Comparison of ENCODE assay signal across 21 mouse cellular contexts in genomic region chr9:108750616-108751015, GRCm38 (mm10).
"Had no signal": no experiment of that assay in that cellular context is flagged by ENCODE, and none has a peak within 500 bp of the region (broad histone marks: within the 10 kb centered on the region; RNA-seq: fewer than 3 reads in every experiment).

No protein-coding gene starts in this region.

- H3K4me2 ChIP-seq: intestine, embryonic 15.5 days; limb, embryonic 12.5 days; limb, embryonic 15.5 days; liver, embryonic 11.5 days; liver, embryonic 15.5 days; lung, embryonic 14.5 days; midbrain, embryonic 13.5 days had no signal

- H3K9me3 ChIP-seq: intestine, embryonic 15.5 days; limb, embryonic 12.5 days; limb, embryonic 15.5 days; liver, embryonic 15.5 days; megakaryocyte, embryonic 14.5 days; midbrain, embryonic 10.5 days; midbrain, embryonic 13.5 days had no signal

- H3K4me1 ChIP-seq: intestine, embryonic 15.5 days; limb, embryonic 12.5 days; limb, embryonic 15.5 days had no signal

- ATAC-seq: hindbrain, embryonic 16.5 days; intestine, embryonic 15.5 days; lung, postnatal 0 days; midbrain, embryonic 13.5 days; midbrain, embryonic 16.5 days had no signal

- H3K4me3 ChIP-seq: intestine, embryonic 15.5 days; limb, embryonic 12.5 days; limb, embryonic 15.5 days; liver, embryonic 15.5 days; megakaryocyte, embryonic 14.5 days; midbrain, embryonic 10.5 days; midbrain, embryonic 13.5 days had no signal

- H3K9ac ChIP-seq: intestine, embryonic 15.5 days; limb, embryonic 12.5 days; limb, embryonic 15.5 days; liver, embryonic 15.5 days; lung, embryonic 14.5 days; midbrain, embryonic 13.5 days had no signal

- H3K27ac ChIP-seq: intestine, embryonic 15.5 days; kidney, postnatal 0 days; limb, embryonic 12.5 days; limb, embryonic 15.5 days; liver, embryonic 15.5 days; midbrain, embryonic 10.5 days; midbrain, embryonic 13.5 days; stomach, postnatal 0 days had no signal

- DNase-seq: left cerebral cortex, postnatal 4 days; lung, embryonic 14.5 days; right cerebral cortex, adult 18-20 months; right cerebral cortex, postnatal 14 days; right cerebral cortex, postnatal 4 days; thymus, adult 2 months; thymus, postnatal 14 days; thymus, postnatal 4 days had no signal

- H3K27me3 ChIP-seq: intestine, embryonic 15.5 days; limb, embryonic 12.5 days; limb, embryonic 15.5 days; liver, embryonic 15.5 days; midbrain, embryonic 13.5 days had no signal
